Mouse (Mus musculus) forebrain, embryonic 11.5 days (tissue): ENCODE data around the gene Slc38a10. TPM values are rescaled to one million over a fixed set of nuclear protein-coding genes. Genes with fewer than 3 reads are reported as not detected.

Experiments used
- ATAC-seq: fragments of 200-750 bp; cut with Nextera tagmentation; replicated peaks from 2 replicates; pipeline ENCODE4 v1.8.0; 2017; ENCODE audit warnings: moderate TSS enrichment; ENCODE audit not compliant: low FRiP score
- DNase-seq: peaks from one replicate; pipeline ENCODE4 v3.0.0-alpha.2; 2017; ENCODE audit warnings: low spot score
- H3K27ac ChIP-seq: fragments of 300-500 bp; sonication (generic); 2 replicates; pipeline ENCODE4 v1.5.1; 2014; ENCODE audit warnings: low read depth, low read length
- H3K27me3 ChIP-seq: fragments of 300-500 bp; sonication (generic); 2 replicates; pipeline ENCODE4 v1.6.1; 2014; ENCODE audit warnings: mild to moderate bottlenecking, low read length, mixed read lengths; ENCODE audit not compliant: control insufficient read depth, insufficient read depth
- H3K36me3 ChIP-seq: fragments of 300-500 bp; sonication (generic); 2 replicates; pipeline ENCODE4 v1.6.1; 2014; ENCODE audit warnings: mild to moderate bottlenecking, low read length, moderate library complexity, mixed read lengths; ENCODE audit not compliant: control insufficient read depth, insufficient read depth
- H3K4me1 ChIP-seq: fragments of 300-500 bp; sonication (generic); replicated peaks from 2 replicates; pipeline ENCODE4 v1.6.1; 2014; ENCODE audit warnings: low read length, mixed read lengths; ENCODE audit not compliant: control insufficient read depth, insufficient read depth
- H3K4me2 ChIP-seq: fragments of 300-500 bp; sonication (generic); 2 replicates; pipeline ENCODE4 v1.6.1; 2014; ENCODE audit warnings: low read depth, mild to moderate bottlenecking, low read length, moderate library complexity, mixed read lengths; ENCODE audit not compliant: severe bottlenecking
- H3K4me3 ChIP-seq: fragments of 300-500 bp; sonication (generic); 2 replicates; pipeline ENCODE4 v1.5.1; 2014; ENCODE audit warnings: low read depth, low read length
- H3K9ac ChIP-seq: fragments of 300-500 bp; sonication (generic); 2 replicates; pipeline ENCODE4 v1.6.1; 2014; ENCODE audit warnings: low read length
- H3K9me3 ChIP-seq: fragments of 300-500 bp; sonication (generic); 2 replicates; pipeline ENCODE4 v1.6.1; 2016; ENCODE audit warnings: low read length, mixed read lengths; ENCODE audit not compliant: control insufficient read depth
- WGBS: fragments of 180-500 bp; shearing (Covaris S2); extraction: QIAGEN DNeasy Blood & Tissue Kit; methylation state at CpG from one replicate; pipeline ENCODE4 v1.1.7; 2014; 5-methylcytosine and 5-hydroxymethylcytosine counted together
- polyA plus RNA-seq: library from polyadenylated mRNA; unstranded; fragments of >200 nt; fragmentation: Nextera tagmentation; extraction: Ambion mirVana; gene quantifications from 2 replicates; pipeline ENCODE4 v1.2.1, GENCODE M21; 2014

The Slc38a10 gene
- polyA plus RNA-seq, 1 experiment from 2014 or later = 58.3 TPM

DNA sequence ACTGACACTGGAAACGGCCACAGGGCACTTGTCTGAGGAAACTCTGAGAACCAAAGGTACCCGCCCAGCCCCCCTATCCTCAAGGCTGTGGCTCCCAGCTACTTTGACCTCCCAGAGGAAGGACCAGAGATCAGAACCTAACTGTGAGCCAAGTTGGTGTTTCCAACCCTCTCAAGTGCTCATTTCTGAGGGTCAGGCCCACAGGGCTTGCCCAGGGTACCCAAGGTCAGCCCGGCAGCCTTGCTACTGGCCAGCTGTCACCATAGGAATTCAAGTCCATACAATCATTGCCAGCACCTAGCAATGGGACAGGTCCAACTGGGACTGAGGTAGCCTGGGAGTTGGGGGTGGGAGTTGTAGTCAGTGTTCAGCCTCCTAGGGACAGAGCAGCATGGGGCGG is 60.5 kb downstream of the Slc38a10 start:
- Histone ChIP-seq H3K4me1 (peaks cover 5% of the 10 kb centered on the region), H3K4me3 (no peak overlapping the region), H3K36me3 (peaks cover 3% of the 10 kb centered on the region; the same call in 1 of the 2 replicates), H3K27ac (no peak overlapping the region), H3K9me3 (no peaks in the 10 kb centered on the region), H3K4me2 (no peak overlapping the region), H3K9ac (no peak overlapping the region), H3K27me3 (no peaks in the 10 kb centered on the region)
- WGBS = 97% methylated on average over 4 of the region's 4 CpGs
- DNase-seq = no peak
- ATAC-seq = no peak

DNA sequence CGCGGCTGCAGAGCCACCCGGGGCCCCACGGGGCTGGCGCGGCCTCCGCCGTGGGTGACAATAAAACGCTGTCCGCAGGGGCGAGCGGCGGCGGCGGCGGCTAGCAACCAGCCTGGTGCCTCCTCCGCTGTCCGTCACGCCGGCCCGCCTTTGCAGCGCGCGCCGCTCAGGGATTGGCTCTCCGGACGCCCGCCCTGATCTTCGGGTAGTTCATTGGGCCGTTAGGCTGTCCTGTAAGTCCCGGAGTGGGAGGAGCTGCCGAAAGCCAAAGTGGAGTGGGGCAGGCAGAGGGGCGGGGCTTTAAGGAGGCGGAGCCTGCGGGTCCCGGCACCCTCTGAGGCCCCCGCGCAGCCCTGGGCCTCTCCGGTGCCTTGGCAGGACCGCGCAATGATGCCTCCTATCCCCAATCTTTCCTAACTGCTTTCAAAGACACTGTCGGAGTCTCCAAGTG is 64.4 kb downstream of the Slc38a10 start, which contains the start of gene Cep131:
Cep131 (minus strand) TSS at position 126 of the 451 bp plus-strand sequence.
- DNase-seq = peak; percentile 98
- WGBS = under 1% methylated on average over 42 of the region's 42 CpGs
- peaks cover 3% of the 10 kb centered on the region; the same call in 1 of the 2 replicates for H3K36me3 ChIP-seq

DNA sequence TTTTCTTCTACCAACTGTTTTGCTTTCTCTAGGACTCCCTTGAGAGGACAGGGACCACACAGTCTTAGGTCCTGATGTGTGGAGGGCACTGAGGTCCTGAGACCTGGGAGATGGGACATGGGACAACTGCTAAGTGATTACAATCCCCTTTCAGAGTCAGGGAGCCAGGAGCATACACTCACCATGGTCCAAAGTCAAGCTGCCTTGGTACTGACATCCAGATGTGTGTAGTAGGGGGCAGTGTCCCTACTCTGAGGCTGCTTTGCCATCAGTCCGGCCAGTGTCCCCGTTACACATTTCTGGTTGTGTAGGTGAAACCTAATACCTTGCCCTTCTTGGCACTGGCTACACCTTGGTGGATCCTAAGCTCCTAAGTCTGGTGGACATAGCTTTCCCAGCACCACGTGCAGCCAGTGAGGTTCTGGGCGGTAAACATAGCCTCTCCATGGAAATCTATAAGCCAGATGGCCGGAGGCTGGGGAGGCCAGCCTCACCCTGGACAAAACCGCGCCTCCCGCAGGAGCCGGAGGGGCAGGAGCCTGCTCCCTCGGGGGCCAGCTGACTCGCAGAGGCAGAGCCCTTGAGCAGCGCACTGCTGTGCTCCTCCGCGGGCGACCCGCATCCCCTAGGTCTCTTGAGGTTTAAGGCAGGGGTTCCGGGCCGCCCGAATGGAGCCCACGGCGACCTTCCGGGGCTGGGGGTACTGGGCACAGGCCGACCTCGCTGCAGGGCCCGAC is 65.1 kb downstream of the Slc38a10 start:
- Histone ChIP-seq H3K9ac (peak overlapping the region; percentile 94), H3K9me3 (no peaks in the 10 kb centered on the region), H3K36me3 (no peaks in the 10 kb centered on the region; the same call in 1 of the 2 replicates), H3K4me3 (peak overlapping the region; percentile 84), H3K4me1 (peaks cover 10% of the 10 kb centered on the region), H3K27me3 (no peaks in the 10 kb centered on the region), H3K27ac (peak overlapping the region; percentile 73), H3K4me2 (peak overlapping the region; percentile 90)
- under 1% methylated on average over 25 of the region's 25 CpGs for WGBS
- ATAC-seq (peak; percentile 10; the same call in 1 of the 2 replicates), DNase-seq (no peak)

More for the DNA sequence above, 64.4 kb downstream of the Slc38a10 start, which contains the start of gene Cep131:
- no peaks in the 10 kb centered on the region for H3K9me3 ChIP-seq
- ATAC-seq = peak; percentile 99
- peak within 1 kb of the TSS; percentile 90 for H3K4me2 ChIP-seq
- peak within 1 kb of the TSS; percentile 94 for H3K9ac ChIP-seq
- H3K27me3 ChIP-seq = no peaks in the 10 kb centered on the region
- peaks cover 10% of the 10 kb centered on the region for H3K4me1 ChIP-seq
- peak within 1 kb of the TSS; percentile 73 for H3K27ac ChIP-seq
- H3K4me3 ChIP-seq = peak within 1 kb of the TSS; percentile 84

DNA sequence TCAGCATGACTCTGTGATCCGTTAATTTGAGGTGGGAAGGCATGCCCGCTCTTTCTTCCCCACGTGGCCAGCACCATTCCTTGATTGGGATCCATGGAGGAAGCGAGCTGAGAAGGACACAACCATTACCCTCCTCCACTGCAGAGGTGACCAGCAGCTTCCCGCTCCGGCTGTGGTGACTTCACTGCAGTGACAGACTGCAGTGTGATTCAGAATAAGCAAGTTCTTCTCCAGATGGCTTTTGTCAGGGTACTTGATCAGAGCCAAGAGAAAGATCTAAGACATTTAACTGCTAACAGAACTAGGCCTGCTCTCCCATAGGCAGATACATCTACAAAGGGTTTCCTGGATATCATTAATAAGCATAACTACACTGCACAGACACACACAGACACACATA is 70.9 kb downstream of the Slc38a10 start:
- DNase-seq = no peak
- Histone ChIP-seq H3K36me3 (no peaks in the 10 kb centered on the region; the same call in 1 of the 2 replicates), H3K27me3 (no peaks in the 10 kb centered on the region), H3K4me1 (peaks cover 1% of the 10 kb centered on the region), H3K9ac (no peak overlapping the region), H3K4me2 (no peak overlapping the region), H3K4me3 (no peak overlapping the region), H3K27ac (no peak overlapping the region), H3K9me3 (no peaks in the 10 kb centered on the region)
- 92% methylated on average over 6 of the region's 6 CpGs for WGBS
- no peak for ATAC-seq

DNA sequence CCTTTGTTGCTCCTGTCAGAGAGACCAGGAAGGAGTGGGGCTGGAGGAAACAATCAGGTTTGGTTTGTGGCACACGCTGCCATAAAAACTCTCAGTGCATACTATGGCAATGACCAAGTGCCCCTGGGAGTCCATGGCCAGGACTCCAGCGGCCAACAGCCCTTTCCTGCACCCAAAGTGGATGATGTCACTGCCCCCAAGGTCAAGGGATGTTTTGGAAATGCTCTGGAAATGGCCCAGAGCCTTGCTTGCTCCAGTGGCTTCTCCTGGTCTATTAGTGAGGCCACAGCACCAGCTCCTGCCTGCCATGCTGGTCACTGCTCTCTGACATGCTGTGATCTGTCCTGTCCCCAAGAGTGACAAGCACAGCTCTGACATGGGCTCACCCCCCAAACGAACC is 75.0 kb downstream of the Slc38a10 start:
- DNase-seq = no peak
- WGBS = 85% methylated on average over 3 of the region's 3 CpGs
- Histone ChIP-seq H3K4me3 (no peak overlapping the region), H3K36me3 (peaks cover 4% of the 10 kb centered on the region; the same call in 1 of the 2 replicates), H3K4me1 (no peaks in the 10 kb centered on the region), H3K9ac (no peak overlapping the region), H3K27ac (no peak overlapping the region), H3K27me3 (no peaks in the 10 kb centered on the region), H3K9me3 (no peaks in the 10 kb centered on the region), H3K4me2 (no peak overlapping the region)
- no peak for ATAC-seq

DNA sequence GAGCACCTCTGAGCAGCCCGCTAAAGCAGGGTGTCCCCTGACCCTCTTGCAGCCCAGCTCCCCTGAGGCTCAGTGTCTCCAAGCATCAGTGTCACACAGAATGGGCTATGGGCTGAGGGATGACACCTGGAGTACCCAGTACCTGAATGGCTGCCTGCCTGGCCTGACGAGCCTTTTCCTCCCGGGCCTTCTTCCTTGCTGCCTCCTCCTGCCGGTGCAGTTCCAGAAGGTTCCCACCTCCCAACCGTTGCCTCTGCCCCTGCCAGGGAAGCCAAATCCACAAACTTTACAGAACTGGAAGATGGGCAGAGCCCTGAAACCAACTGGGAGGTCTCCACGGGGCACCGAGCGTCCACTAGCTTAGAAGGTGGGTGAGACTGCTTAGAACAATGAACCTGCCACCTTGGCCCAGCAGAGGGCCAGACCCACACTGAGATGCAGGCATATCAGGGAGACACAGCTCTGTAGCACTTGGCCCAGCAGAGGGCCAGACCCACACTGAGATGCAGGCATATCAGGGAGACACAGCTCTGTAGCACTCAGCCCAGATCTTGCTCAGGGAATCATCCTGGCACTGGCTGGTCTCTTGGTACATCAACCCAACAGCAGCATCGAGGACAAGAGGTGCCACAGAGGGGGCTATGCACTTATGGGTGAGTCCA is 78.0 kb downstream of the Slc38a10 start:
- 87% methylated on average over 9 of the region's 9 CpGs for WGBS
- peaks cover 5% of the 10 kb centered on the region; the same call in 1 of the 2 replicates for H3K36me3 ChIP-seq
- H3K4me2 ChIP-seq = no peak overlapping the region
- DNase-seq (no peak), ATAC-seq (no peak)
- H3K9ac ChIP-seq = no peak overlapping the region
- no peaks in the 10 kb centered on the region for H3K4me1 ChIP-seq
- H3K27ac ChIP-seq = no peak overlapping the region
- H3K4me3 ChIP-seq = no peak overlapping the region
- H3K9me3 ChIP-seq = no peaks in the 10 kb centered on the region
- no peaks in the 10 kb centered on the region for H3K27me3 ChIP-seq

DNA sequence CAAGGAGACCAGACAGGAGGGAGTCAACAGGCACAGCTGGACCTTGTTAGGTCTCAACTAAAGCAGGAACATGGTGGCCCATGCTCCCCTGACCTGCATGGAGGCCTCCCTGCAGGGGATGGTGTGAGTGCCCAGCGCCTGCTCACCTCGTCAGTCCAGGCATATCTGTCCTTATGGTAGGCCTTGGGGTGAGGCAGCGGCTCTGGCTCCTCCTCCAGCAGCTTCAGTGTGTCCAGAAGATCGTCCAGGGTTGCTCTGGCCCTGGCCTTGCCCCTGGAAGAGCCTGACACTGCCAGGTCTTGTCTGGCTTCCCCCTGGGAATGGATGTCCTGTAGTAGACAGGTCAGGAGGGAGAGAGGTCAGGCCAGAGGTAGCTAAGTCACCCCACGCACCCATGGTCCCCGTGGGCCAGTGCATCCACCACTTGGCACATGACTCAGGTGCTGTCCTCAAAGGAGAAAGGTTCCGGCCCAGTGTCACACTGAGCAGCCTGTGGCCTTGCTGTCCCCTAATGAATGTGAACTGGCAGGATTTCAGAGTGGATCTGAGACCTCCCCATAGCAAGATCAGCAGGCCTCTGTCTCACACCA is 79.3 kb downstream of the Slc38a10 start:
- Histone ChIP-seq H3K4me3 (no peak overlapping the region), H3K4me2 (no peak overlapping the region), H3K27ac (no peak overlapping the region), H3K9ac (no peak overlapping the region), H3K27me3 (no peaks in the 10 kb centered on the region), H3K4me1 (no peaks in the 10 kb centered on the region), H3K36me3 (peaks cover 7% of the 10 kb centered on the region; the same call in 1 of the 2 replicates), H3K9me3 (no peaks in the 10 kb centered on the region)
- 82% methylated on average over 7 of the region's 7 CpGs for WGBS
- DNase-seq = no peak
- ATAC-seq = no peak

DNA sequence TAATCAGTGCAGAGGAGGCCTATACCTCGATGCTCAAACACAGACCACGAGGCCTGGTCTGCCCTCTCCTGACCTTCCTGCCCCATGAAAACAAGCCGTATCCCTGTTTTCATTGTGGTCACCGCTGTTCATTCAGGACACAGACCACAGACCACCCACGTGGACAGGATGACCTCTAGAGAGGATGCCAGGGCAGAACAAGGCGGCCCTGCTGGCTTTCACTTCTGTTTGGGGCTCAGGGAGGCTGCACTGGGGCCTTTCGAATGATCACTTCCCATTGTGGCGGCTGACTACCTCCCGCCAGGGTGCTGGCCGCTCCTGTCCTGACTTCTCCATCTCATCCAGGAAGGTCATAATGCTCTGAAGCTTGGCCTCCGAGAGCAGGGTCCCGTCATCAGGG is 80.1 kb downstream of the Slc38a10 start:
- 59% methylated on average over 12 of the region's 12 CpGs for WGBS
- no peak for DNase-seq
- H3K9ac ChIP-seq = no peak overlapping the region

More for the DNA sequence above, 80.1 kb downstream of the Slc38a10 start:
- no peaks in the 10 kb centered on the region for H3K27me3 ChIP-seq
- ATAC-seq = no peak
- H3K9me3 ChIP-seq = no peaks in the 10 kb centered on the region
- peaks cover 7% of the 10 kb centered on the region; the same call in 1 of the 2 replicates for H3K36me3 ChIP-seq
- H3K4me3 ChIP-seq = no peak overlapping the region
- H3K4me2 ChIP-seq = no peak overlapping the region
- H3K4me1 ChIP-seq = no peaks in the 10 kb centered on the region
- no peak overlapping the region for H3K27ac ChIP-seq
